Mouse (Mus musculus): Measurements from ENCODE around the gene Smad9. TPM values are rescaled to one million over a fixed set of nuclear protein-coding genes. Genes with fewer than 3 reads are reported as not detected.

Gene Smad9
- polyA plus RNA-seq, 1 experiment from 2014 or later: 1.3 TPM

- Histone ChIP-seq H3K9me3 (replicated peaks; ENCODE audit: control insufficient read depth, low read length) (no peaks in the 10 kb centered on the region), H3K4me2 (ENCODE audit: low read depth, low read length) (peak overlapping the region; percentile 9; the same call in 1 of the 2 replicates), H3K27me3 (ENCODE audit: control insufficient read depth, insufficient read depth, low read length) (no peaks in the 10 kb centered on the region), H3K4me1 (ENCODE audit: control insufficient read depth, insufficient read depth, low read length) (peaks cover 7% of the 10 kb centered on the region), H3K9ac (ENCODE audit: low read length) (no peak overlapping the region; the same call in 1 of the 2 replicates), H3K36me3 (ENCODE audit: control insufficient read depth, insufficient read depth, low read length) (no peaks in the 10 kb centered on the region), H3K4me3 (replicated peaks; ENCODE audit: low read length) (no peak overlapping the region), H3K27ac (ENCODE audit: low read length) (no peak overlapping the region; the same call in 1 of the 2 replicates)
- WGBS: 40% methylated on average over 14 of the region's 14 CpGs
- ATAC-seq (ENCODE audit: insufficient read depth, low FRiP score): peak; percentile 48; the same call in 1 of the 2 replicates
Measured at GRCm38 (mm10) chr3:54766034-54766433, 10.7 kb downstream of the Smad9 start.

DNA sequence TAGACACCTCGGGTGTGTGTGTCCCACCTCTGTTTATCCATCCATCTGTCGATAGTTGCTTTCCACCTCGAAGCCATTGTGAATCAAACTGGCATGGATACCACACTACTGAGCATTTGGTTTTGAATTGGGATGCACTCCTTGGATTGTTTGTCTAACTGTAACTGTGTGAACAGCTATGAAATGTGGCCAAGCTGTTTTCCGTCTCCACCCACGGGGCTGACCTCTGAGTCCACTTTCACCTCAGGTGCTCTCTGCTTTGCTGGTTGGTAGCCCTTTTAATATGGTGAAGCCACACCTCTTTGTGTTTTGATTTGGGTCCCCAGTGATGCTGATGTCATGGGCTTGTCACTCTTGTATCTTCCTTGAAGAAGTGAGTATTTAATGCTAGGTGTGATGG, 11.4 kb downstream of the Smad9 start:
- peak overlapping the region; percentile 27; the same call in 1 of the 2 replicates for H3K4me2 ChIP-seq (ENCODE audit: low read depth, low read length)
- H3K36me3 ChIP-seq (ENCODE audit: control insufficient read depth, insufficient read depth, low read length): no peaks in the 10 kb centered on the region
- WGBS: 63% methylated on average over 5 of the region's 5 CpGs
- peak overlapping the region; percentile 75; the same call in 1 of the 2 replicates for H3K27ac ChIP-seq (ENCODE audit: low read length)
- H3K4me3 ChIP-seq (replicated peaks; ENCODE audit: low read length): no peak overlapping the region
- H3K4me1 ChIP-seq (ENCODE audit: control insufficient read depth, insufficient read depth, low read length): peaks cover 7% of the 10 kb centered on the region
- ATAC-seq (ENCODE audit: insufficient read depth, low FRiP score): no peak
- no peaks in the 10 kb centered on the region for H3K9me3 ChIP-seq (replicated peaks; ENCODE audit: control insufficient read depth, low read length)
- no peaks in the 10 kb centered on the region for H3K27me3 ChIP-seq (ENCODE audit: control insufficient read depth, insufficient read depth, low read length)
- no peak overlapping the region for H3K9ac ChIP-seq (ENCODE audit: low read length)

DNA sequence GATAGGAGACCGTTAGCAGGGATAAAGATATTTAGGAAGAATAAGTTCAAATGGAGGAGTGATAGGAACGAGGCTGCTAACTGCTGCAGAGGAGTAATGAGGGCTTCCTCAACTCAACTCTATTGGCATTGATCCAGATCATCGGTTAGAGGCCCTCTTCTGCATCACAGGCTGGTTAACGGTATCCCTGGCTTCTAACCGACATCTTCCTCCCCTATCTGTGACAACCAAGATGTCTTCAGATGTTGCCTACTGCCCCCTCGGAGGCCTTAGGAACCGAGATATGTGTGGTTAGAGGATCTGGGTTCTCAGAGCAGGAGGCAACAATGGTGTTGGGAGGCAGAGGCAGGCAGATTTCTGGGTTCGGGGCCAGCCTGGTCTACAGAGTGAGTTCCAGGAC, 13.2 kb downstream of the Smad9 start:
- Histone ChIP-seq H3K4me3 (replicated peaks; ENCODE audit: low read length) (no peak overlapping the region), H3K27ac (ENCODE audit: low read length) (no peak overlapping the region), H3K9ac (ENCODE audit: low read length) (no peak overlapping the region), H3K4me2 (ENCODE audit: low read depth, low read length) (no peak overlapping the region), H3K27me3 (ENCODE audit: control insufficient read depth, insufficient read depth, low read length) (no peaks in the 10 kb centered on the region), H3K36me3 (ENCODE audit: control insufficient read depth, insufficient read depth, low read length) (no peaks in the 10 kb centered on the region), H3K9me3 (replicated peaks; ENCODE audit: control insufficient read depth, low read length) (peaks cover 3% of the 10 kb centered on the region; the same call in 1 of the 2 replicates), H3K4me1 (ENCODE audit: control insufficient read depth, insufficient read depth, low read length) (peaks cover 7% of the 10 kb centered on the region)
- WGBS: 82% methylated on average over 8 of the region's 8 CpGs
- ATAC-seq (ENCODE audit: insufficient read depth, low FRiP score): no peak

DNA sequence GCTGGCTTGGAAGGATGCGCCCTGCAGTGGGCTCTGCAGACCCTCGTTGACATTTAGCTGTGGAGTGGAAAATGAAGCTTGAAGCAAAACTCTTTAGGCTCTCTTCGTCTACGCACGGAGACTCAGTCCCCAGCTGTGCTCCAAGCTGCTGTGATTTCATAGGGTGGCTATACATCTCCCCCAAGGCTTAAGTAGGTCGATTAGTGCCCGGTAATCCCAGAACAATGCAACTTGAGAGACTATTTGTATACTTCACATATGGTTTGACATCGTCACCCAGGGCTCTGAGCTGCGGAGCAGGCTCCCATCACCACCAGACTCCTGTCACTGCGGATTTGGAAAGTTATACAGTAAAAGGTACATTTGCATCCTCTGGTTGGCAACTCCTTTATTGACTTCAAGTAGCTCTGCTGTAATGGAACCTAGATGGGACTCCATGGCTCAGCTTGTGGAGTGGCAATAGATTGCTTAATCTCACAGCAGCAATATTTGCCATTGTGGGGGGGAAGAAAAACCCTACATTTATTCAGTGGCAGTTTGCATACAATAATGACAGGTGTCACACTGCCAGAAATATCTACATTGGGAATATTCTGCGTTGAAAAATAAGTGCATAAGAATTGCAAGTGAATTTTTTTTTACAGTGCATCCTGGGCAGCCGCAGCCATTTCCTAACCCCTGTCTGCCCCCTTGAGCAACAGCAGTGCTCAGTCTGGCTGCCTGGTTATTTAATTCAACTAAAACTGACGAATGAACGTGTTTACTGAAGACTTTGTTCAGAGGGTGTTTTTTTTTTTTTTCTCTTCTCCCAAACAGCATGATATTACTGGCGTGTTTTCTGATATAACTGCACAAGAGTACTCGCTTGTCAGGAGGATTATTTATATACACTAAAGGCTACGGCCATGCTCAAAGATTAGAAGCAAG, 14.2 kb downstream of the Smad9 start:
- Histone ChIP-seq H3K27ac (ENCODE audit: low read length) (no peak overlapping the region), H3K9ac (ENCODE audit: low read length) (no peak overlapping the region), H3K36me3 (ENCODE audit: control insufficient read depth, insufficient read depth, low read length) (no peaks in the 10 kb centered on the region), H3K4me3 (replicated peaks; ENCODE audit: low read length) (no peak overlapping the region), H3K27me3 (ENCODE audit: control insufficient read depth, insufficient read depth, low read length) (no peaks in the 10 kb centered on the region), H3K4me2 (ENCODE audit: low read depth, low read length) (no peak overlapping the region), H3K4me1 (ENCODE audit: control insufficient read depth, insufficient read depth, low read length) (peaks cover 8% of the 10 kb centered on the region), H3K9me3 (replicated peaks; ENCODE audit: control insufficient read depth, low read length) (peaks cover 5% of the 10 kb centered on the region; the same call in 1 of the 2 replicates)
- 57% methylated on average over 17 of the region's 17 CpGs for WGBS
- ATAC-seq (ENCODE audit: insufficient read depth, low FRiP score): no peak

DNA sequence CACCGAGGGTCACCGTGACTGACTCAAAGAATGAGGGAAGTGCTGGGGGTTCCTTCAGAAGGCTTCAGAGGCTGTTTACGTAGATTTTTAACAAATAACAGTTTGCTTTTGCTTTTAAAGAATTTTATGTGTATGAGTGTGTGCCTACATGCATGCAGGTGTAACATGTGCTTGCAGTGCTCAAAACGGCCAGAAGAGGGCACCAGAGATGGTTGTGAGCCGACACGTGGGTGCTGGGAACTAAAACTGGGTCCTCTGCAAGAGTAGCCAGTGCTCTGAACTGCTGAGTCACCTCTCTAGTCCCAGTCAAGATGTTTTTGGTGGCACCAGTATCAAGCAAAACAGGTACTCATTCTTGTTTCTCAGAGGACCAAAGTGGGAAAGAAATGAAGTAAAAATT, 18.2 kb downstream of the Smad9 start:
- peaks cover 10% of the 10 kb centered on the region for H3K4me1 ChIP-seq (ENCODE audit: control insufficient read depth, insufficient read depth, low read length)
- ATAC-seq (ENCODE audit: insufficient read depth, low FRiP score): no peak
- H3K27ac ChIP-seq (ENCODE audit: low read length): no peak overlapping the region
- no peaks in the 10 kb centered on the region for H3K36me3 ChIP-seq (ENCODE audit: control insufficient read depth, insufficient read depth, low read length)
- no peak overlapping the region for H3K4me2 ChIP-seq (ENCODE audit: low read depth, low read length)
- 86% methylated on average over 6 of the region's 6 CpGs for WGBS
- no peaks in the 10 kb centered on the region for H3K27me3 ChIP-seq (ENCODE audit: control insufficient read depth, insufficient read depth, low read length)
- no peak overlapping the region for H3K9ac ChIP-seq (ENCODE audit: low read length)
- H3K9me3 ChIP-seq (replicated peaks; ENCODE audit: control insufficient read depth, low read length): peaks cover 5% of the 10 kb centered on the region; the same call in 1 of the 2 replicates
- H3K4me3 ChIP-seq (replicated peaks; ENCODE audit: low read length): no peak overlapping the region

DNA sequence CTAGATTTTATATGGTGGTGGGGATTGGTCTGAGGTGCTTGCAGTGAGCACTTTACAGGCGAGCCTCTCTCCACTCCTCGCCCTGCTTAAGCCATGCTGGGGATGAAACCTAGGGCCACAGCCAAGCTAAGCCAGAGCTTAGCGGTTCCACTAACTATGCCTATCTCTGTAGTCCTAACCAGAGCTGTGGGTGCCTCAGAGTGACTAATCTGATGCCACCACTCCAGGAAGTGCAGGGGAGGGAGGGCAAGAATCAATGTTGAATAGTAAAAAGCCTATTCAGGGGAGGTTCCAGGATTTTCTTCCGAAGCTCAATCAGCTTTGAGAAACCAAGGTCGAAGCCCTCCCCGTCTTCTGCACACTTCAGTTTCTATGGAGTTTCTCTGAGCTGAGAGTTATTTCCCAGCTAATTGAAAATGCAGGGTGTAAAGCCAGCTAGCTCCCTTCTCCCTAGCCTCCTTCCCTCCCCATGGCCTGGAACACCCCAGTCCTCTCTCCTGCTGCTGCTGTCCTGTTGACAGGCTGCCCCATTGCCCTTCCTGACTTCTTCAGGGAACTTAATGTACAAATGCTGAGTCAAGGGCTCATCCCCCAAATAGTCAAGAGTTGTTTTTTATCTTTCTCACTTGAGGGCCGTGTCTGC, 20.7 kb downstream of the Smad9 start:
- Histone ChIP-seq H3K27ac (ENCODE audit: low read length) (no peak overlapping the region), H3K4me1 (ENCODE audit: control insufficient read depth, insufficient read depth, low read length) (0 out of 2 replicates have a peak, but pooled peaks cover 3% of the 10 kb centered on the region), H3K36me3 (ENCODE audit: control insufficient read depth, insufficient read depth, low read length) (no peaks in the 10 kb centered on the region), H3K9ac (ENCODE audit: low read length) (no peak overlapping the region), H3K4me3 (replicated peaks; ENCODE audit: low read length) (no peak overlapping the region), H3K4me2 (ENCODE audit: low read depth, low read length) (no peak overlapping the region), H3K27me3 (ENCODE audit: control insufficient read depth, insufficient read depth, low read length) (no peaks in the 10 kb centered on the region), H3K9me3 (replicated peaks; ENCODE audit: control insufficient read depth, low read length) (peaks cover 5% of the 10 kb centered on the region; the same call in 1 of the 2 replicates)
- ATAC-seq (ENCODE audit: insufficient read depth, low FRiP score): 0 out of 2 replicates have a peak, but pooled peaks have one; percentile 37
- WGBS: 65% methylated on average over 7 of the region's 7 CpGs

GRCm38 (mm10) chr3:54790601-54791000, 35.2 kb downstream of the Smad9 start:
- H3K4me1 ChIP-seq (ENCODE audit: control insufficient read depth, insufficient read depth, low read length): no peaks in the 10 kb centered on the region
- H3K36me3 ChIP-seq (ENCODE audit: control insufficient read depth, insufficient read depth, low read length): no peaks in the 10 kb centered on the region; the same call in 1 of the 2 replicates
- peaks cover 11% of the 10 kb centered on the region; the same call in 1 of the 2 replicates for H3K9me3 ChIP-seq (replicated peaks; ENCODE audit: control insufficient read depth, low read length)
- no peaks in the 10 kb centered on the region for H3K27me3 ChIP-seq (ENCODE audit: control insufficient read depth, insufficient read depth, low read length)
- no peak overlapping the region for H3K4me2 ChIP-seq (ENCODE audit: low read depth, low read length)
- WGBS: 65% methylated on average over 2 of the region's 2 CpGs
- no peak overlapping the region for H3K27ac ChIP-seq (ENCODE audit: low read length)
- ATAC-seq (ENCODE audit: insufficient read depth, low FRiP score): no peak
- no peak overlapping the region for H3K9ac ChIP-seq (ENCODE audit: low read length)
- H3K4me3 ChIP-seq (replicated peaks; ENCODE audit: low read length): no peak overlapping the region

- H3K4me1 ChIP-seq (ENCODE audit: control insufficient read depth, insufficient read depth, low read length): no peaks in the 10 kb centered on the region
- no peaks in the 10 kb centered on the region; the same call in 1 of the 2 replicates for H3K36me3 ChIP-seq (ENCODE audit: control insufficient read depth, insufficient read depth, low read length)
- peak; percentile 81 for ATAC-seq (ENCODE audit: insufficient read depth, low FRiP score)
- peaks cover 11% of the 10 kb centered on the region; the same call in 1 of the 2 replicates for H3K9me3 ChIP-seq (replicated peaks; ENCODE audit: control insufficient read depth, low read length)
- no peak overlapping the region for H3K4me2 ChIP-seq (ENCODE audit: low read depth, low read length)
- no peak overlapping the region for H3K27ac ChIP-seq (ENCODE audit: low read length)
- H3K27me3 ChIP-seq (ENCODE audit: control insufficient read depth, insufficient read depth, low read length): no peaks in the 10 kb centered on the region
- H3K9ac ChIP-seq (ENCODE audit: low read length): no peak overlapping the region
- 52% methylated on average over 10 of the region's 10 CpGs for WGBS
- no peak overlapping the region for H3K4me3 ChIP-seq (replicated peaks; ENCODE audit: low read length)
Measured at GRCm38 (mm10) chr3:54791822-54792677, 36.7 kb downstream of the Smad9 start.
